Mouse (Mus musculus) myocyte (in vitro differentiated cells): Measurements from ENCODE around the gene Tspan5.

Experiments used
- CEBPB ChIP-seq: IDR thresholded peaks from 2 replicates; pipeline ENCODE4 v1.6.1; 2011; ENCODE audit warnings: mild to moderate bottlenecking, moderate library complexity; ENCODE audit not compliant: poor library complexity, insufficient read depth, severe bottlenecking
- E2F4 ChIP-seq: IDR thresholded peaks from one replicate; pipeline ENCODE4 v1.6.1; 2011; ENCODE audit warnings: mild to moderate bottlenecking, control low read depth, moderate library complexity; ENCODE audit not compliant: insufficient read depth
- POLR2A ChIP-seq: IDR thresholded peaks from one replicate; pipeline ENCODE4 v1.6.1; 2011; ENCODE audit warnings: low read depth, mild to moderate bottlenecking, control low read depth, moderate library complexity; ENCODE audit not compliant: insufficient read length
- REST ChIP-seq: IDR thresholded peaks from one replicate; pipeline ENCODE4 v1.6.1; 2011; ENCODE audit warnings: mild to moderate bottlenecking, control low read depth, moderate library complexity; ENCODE audit not compliant: insufficient read depth, insufficient read length
- SRF ChIP-seq: IDR thresholded peaks from one replicate; pipeline ENCODE4 v1.6.1; 2011; ENCODE audit warnings: low read depth; ENCODE audit not compliant: control insufficient read depth, insufficient read length

GRCm38 (mm10) chr3:138839656-138840055, 97.7 kb downstream of the Tspan5 start:
- no peak for TF ChIP-seq SRF
- TF ChIP-seq POLR2A: no peak
- TF ChIP-seq E2F4: no peak
- no peak for TF ChIP-seq CEBPB
- TF ChIP-seq REST: no peak
